Mouse (Mus musculus) cortical plate, adult 2 months (tissue): ENCODE results near the gene Gm7694.

Experiments used
- CTCF ChIP-seq: fragments of 200-500 bp; IDR thresholded peaks from 2 replicates; pipeline ENCODE4 v1.5.1; 2011; ENCODE audit warnings: mild to moderate bottlenecking, control low read depth, low read length; ENCODE audit not compliant: insufficient read depth; ENCODE audit errors: extremely low read depth
- POLR2A ChIP-seq: fragments of 200-500 bp; IDR thresholded peaks from 2 replicates; pipeline ENCODE4 v1.6.1; 2011; ENCODE audit warnings: mild to moderate bottlenecking, low read length, control low read depth; ENCODE audit not compliant: insufficient read depth; ENCODE audit errors: extremely low read depth

- TF ChIP-seq CTCF (no peak), POLR2A (no peak)
These were observed 37.8 kb upstream of the Gm7694 start for GRCm38 (mm10) chr1:170343906-170344305.
